Mouse (Mus musculus) bone marrow, adult 2 months (tissue): ENCODE data around the gene Sorbs1.

Experiments
- CTCF ChIP-seq: fragments of 200-500 bp; IDR thresholded peaks from 2 replicates; pipeline ENCODE4 v1.5.1; 2011; ENCODE audit warnings: low read length, control low read depth; ENCODE audit not compliant: control insufficient read depth, insufficient read depth
- POLR2A ChIP-seq: fragments of 200-500 bp; IDR thresholded peaks from 2 replicates; pipeline ENCODE4 v1.6.1; 2011; ENCODE audit warnings: low read depth, mild to moderate bottlenecking, control low read depth, low read length, borderline replicate concordance; ENCODE audit not compliant: control insufficient read depth

- no peak for TF ChIP-seq CTCF
- no peak for TF ChIP-seq POLR2A
Observed at GRCm38 (mm10) chr19:40425326-40425725, 88.3 kb downstream of the Sorbs1 start.
